Mouse (Mus musculus): ENCODE results near the gene S100z.
A peak's percentile ranks its signal among the peaks of the same experiment; 100 is the strongest.

GRCm38 (mm10) chr13:95481428-95481827, 2.9 kb upstream of the S100z start:
- TF ChIP-seq CTCF (IDR thresholded peaks at IDR 0.05; ENCODE audit: low read depth, low read length) (peak; percentile 50; the same call in 1 of the 2 replicates), POLR2AphosphoS5 (IDR thresholded peaks at IDR 0.05; ENCODE audit: insufficient replicate concordance, low read depth, low read length) (no peak), TAL1 (conservative IDR thresholded peaks at IDR 0.05; ENCODE audit: low read depth, low read length) (no peak)

All from G1E (cell line).